Mouse (Mus musculus): Measurements from ENCODE around the gene Eml4.

The Eml4 gene

GRCm38 (mm10) chr17:83344226-83344625 is 6.5 kb upstream of the Eml4 start:
- no peak for DNase-seq (ENCODE audit: low read depth)

- no peak for DNase-seq (ENCODE audit: low read depth)
These were observed 2.5 kb upstream of the Eml4 start for GRCm38 (mm10) chr17:83348056-83348822.

GRCm38 (mm10) chr17:83351119-83351531 is 394 bp downstream of the Eml4 start:
- no peak for DNase-seq (ENCODE audit: low read depth)

- peak; percentile 44 for DNase-seq (ENCODE audit: low read depth)
These were observed 1.1 kb downstream of the Eml4 start for GRCm38 (mm10) chr17:83351601-83352413.

- no peak for DNase-seq (ENCODE audit: low read depth)
These were observed 1.7 kb downstream of the Eml4 start for GRCm38 (mm10) chr17:83352456-83352855.

GRCm38 (mm10) chr17:83353011-83353410 is 2.3 kb downstream of the Eml4 start:
- DNase-seq (ENCODE audit: low read depth): no peak

- DNase-seq (ENCODE audit: low read depth): no peak
These were observed 2.7 kb downstream of the Eml4 start for GRCm38 (mm10) chr17:83353460-83353859.

- no peak for DNase-seq (ENCODE audit: low read depth)
These were observed 4.8 kb downstream of the Eml4 start for GRCm38 (mm10) chr17:83355481-83355880.

- no peak for DNase-seq (ENCODE audit: low read depth)
These were observed 9.2 kb downstream of the Eml4 start for GRCm38 (mm10) chr17:83359934-83360333.

- DNase-seq (ENCODE audit: low read depth): no peak
These were observed 10.2 kb downstream of the Eml4 start for GRCm38 (mm10) chr17:83360796-83361566.

- DNase-seq (ENCODE audit: low read depth): no peak
These were observed 12.3 kb downstream of the Eml4 start for GRCm38 (mm10) chr17:83363081-83363480.

GRCm38 (mm10) chr17:83364296-83364695 is 13.6 kb downstream of the Eml4 start:
- no peak for DNase-seq (ENCODE audit: low read depth)

GRCm38 (mm10) chr17:83365130-83365529 is 14.4 kb downstream of the Eml4 start:
- DNase-seq (ENCODE audit: low read depth): no peak

GRCm38 (mm10) chr17:83365614-83366355 is 15.1 kb downstream of the Eml4 start:
- DNase-seq (ENCODE audit: low read depth): no peak

- no peak for DNase-seq (ENCODE audit: low read depth)
These were observed 16.7 kb downstream of the Eml4 start for GRCm38 (mm10) chr17:83367387-83367786.

GRCm38 (mm10) chr17:83374123-83374522 is 23.4 kb downstream of the Eml4 start:
- no peak for DNase-seq (ENCODE audit: low read depth)

- no peak for DNase-seq (ENCODE audit: low read depth)
These were observed 25.1 kb downstream of the Eml4 start for GRCm38 (mm10) chr17:83375848-83376247.

GRCm38 (mm10) chr17:83376801-83377200 is 26.1 kb downstream of the Eml4 start:
- no peak for DNase-seq (ENCODE audit: low read depth)

GRCm38 (mm10) chr17:83377755-83378443 is 27.2 kb downstream of the Eml4 start:
- no peak for DNase-seq (ENCODE audit: low read depth)

- no peak for DNase-seq (ENCODE audit: low read depth)
These were observed 27.7 kb downstream of the Eml4 start for GRCm38 (mm10) chr17:83378444-83378762.

- DNase-seq (ENCODE audit: low read depth): no peak
These were observed 28.6 kb downstream of the Eml4 start for GRCm38 (mm10) chr17:83379366-83379765.

All from c-Kit-positive CD71-negative TER-119-negative erythroid progenitor cells, embryonic 14.5 days (primary cell).